Mouse (Mus musculus): Measurements from ENCODE around the gene Asic4.
A peak's percentile ranks its signal among the peaks of the same experiment; 100 is the strongest.

DNA sequence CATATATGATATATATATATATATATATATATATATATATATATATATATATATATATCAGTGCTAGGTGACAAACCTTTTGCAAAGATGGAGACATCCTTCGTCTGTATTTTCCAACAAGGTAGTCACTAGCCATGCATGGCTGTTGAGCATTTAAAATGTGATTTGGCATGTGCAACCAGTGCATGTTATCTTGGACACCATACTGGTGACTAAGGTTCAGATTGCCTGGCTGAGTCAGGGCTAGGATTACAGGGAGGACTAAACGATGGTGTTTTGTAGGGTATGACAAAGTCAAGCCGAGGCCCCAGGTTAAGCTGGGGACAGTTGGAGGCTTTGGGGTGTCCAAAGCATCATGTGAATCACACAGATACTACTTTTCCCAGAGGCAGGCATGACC lies 5.2 kb downstream of the Asic4 start:
- TF ChIP-seq MAX (IDR thresholded peaks at IDR 0.05) (peak; percentile 55), CTCF (IDR thresholded peaks at IDR 0.05; ENCODE audit: control insufficient read depth, insufficient read depth, insufficient read length) (no peak), MYOD1 (IDR thresholded peaks at IDR 0.05; ENCODE audit: control insufficient read depth, insufficient read length, low read depth) (no peak), MYOG (IDR thresholded peaks at IDR 0.05; ENCODE audit: control insufficient read depth, extremely low read depth, insufficient read length) (no peak), CEBPB (IDR thresholded peaks at IDR 0.05; ENCODE audit: low read depth) (no peak), USF1 (IDR thresholded peaks at IDR 0.05; ENCODE audit: low read depth) (no peak)

Measured in C2C12 (cell line).